Mouse (Mus musculus): ENCODE measurements around the gene Rps18. TPM values are rescaled to one million over a fixed set of nuclear protein-coding genes. Genes with fewer than 3 reads are reported as not detected.
"Not testable (repeated sequence)": the region's sequence is repeated elsewhere in the genome, so short reads cannot be mapped to it uniquely, and the experiment has no call there.

Rps18 gene
- total RNA-seq, 2 experiments from 2014 or later = 672 to 676 TPM

DNA sequence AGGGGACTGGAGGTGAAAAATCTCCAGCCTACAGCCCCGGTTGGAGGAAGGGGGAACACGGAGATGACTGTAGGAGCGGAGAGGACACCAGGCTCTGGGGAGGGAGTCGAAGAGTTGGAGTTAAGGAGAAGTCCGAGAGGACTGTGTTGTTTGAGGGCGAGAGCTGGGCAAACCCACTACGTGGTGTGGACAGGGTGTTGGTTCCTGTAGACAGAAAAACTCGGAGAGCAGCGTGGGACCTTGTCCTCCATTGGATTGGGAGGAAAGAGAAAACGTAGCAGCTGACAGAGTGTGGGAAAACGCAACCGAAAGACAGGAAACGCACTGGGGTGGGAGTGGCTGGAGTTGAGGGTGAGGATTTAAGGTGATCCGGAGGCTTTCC is 45.9 kb downstream of the Rps18 start:
- DNase-seq (ENCODE audit: low spot score in 2 of 2) = peak; percentile 46 to 55

DNA sequence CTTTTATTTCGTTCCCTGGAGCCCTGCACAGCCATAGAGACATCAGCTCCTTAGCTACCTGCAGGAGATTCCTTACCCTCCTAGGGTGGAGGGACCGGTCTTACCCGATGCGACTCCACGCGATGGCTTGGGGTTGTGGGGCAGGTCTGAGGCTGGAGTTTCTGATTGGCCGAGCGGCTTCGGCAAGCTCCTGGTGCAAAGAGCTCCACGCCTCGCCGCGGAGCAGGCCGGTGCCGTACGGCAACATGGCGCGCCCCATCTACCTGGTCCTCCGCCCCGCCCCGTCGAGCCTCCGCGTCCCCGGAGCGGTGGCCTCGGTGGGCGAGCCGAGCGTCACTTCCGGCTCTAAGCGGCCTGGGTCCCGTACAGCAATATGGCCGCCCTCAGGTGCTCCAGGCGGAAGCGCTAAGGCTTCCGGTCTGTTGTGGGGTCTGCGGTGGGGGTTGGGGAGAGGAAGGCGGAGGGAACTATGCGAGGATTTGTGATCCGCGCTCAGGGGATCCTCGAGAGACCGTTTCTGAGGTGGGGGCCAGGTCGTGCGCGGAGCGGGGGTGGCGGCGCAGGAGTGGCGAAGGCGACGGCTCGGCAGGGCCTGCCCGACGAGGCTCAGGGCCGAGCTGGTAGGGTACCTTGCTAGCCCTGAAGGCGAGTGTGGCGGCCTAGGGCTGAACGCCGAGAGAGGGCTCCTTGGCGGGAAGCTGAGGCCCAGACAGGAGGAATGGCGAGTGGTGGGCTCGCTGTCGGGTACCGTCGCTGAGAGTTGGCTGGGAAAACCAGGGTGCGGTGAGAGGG is 46.5 kb downstream of the Rps18 start, which contains the start of gene Daxx:
Daxx (plus strand) TSS at position 338 of the 792 bp plus-strand sequence.
- DNase-seq (ENCODE audit: low spot score in 2 of 2) = peak; percentile 97 to 99

GRCm38 (mm10) chr17:33908331-33909076 is 47.3 kb downstream of the Rps18 start:
- peak in 1 of 2 experiments; percentile 56 for DNase-seq (ENCODE audit: low spot score in 2 of 2)

- not testable (repeated sequence) for DNase-seq (ENCODE audit: low spot score in 2 of 2)
Observed at GRCm38 (mm10) chr17:33904835-33905234, 51.0 kb downstream of the Rps18 start, which contains the start of gene Platr17. Gene Platr17, plus strand, starts transcription at chr17:33905135.

DNA sequence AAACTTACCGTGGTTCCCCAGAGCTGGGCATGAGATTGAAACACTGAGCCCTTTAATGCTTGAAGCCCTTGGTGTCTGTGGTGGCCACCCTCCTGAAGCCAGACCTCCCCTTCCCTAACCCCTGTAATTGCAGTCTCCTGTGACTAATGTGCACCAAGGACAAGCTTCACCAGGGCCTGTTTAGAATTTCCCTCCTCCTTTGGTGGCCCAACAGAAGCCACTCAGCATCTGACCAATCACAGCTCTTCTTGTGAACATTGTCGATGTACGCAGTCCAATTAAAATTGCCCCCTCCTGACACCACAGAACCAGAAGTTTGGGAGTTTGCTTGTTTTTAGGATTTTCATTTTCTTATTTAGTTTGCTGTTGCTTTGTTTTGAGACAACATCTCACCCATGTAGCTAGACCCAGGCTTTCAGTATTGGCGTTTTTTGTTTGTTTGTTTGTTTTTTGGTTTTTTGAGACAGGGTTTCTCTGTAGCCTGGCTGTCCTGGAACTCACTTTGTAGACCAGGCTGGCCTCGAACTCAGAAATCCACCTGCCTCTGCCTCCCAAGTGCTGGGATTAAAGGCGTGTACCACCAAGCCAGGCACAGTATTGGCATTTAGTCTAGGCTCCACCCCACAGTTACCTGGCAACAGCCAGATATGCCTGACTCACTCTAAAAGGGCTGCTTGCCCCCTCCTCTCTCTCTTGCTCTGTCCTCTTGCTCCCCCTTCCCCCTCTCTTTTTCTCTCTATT is 51.7 kb downstream of the Rps18 start:
- not testable (repeated sequence) for DNase-seq (ENCODE audit: low spot score in 2 of 2)

- DNase-seq (ENCODE audit: low spot score in 2 of 2) = no peak
Observed at GRCm38 (mm10) chr17:33902491-33902890, 53.3 kb downstream of the Rps18 start.

- DNase-seq (ENCODE audit: low spot score in 2 of 2) = no peak
Observed at GRCm38 (mm10) chr17:33902079-33902478, 53.7 kb downstream of the Rps18 start.

Other genes with a start within 250 kb of the Rps18 start
- gene March2, start 237.3 kb downstream of the Rps18 start, total RNA-seq (2021) = 100 to 1,000 TPM; 122 to 124 TPM
- 100 to 1,000 TPM; 208 to 255 TPM for gene Rab11b, start 195.5 kb downstream of the Rps18 start, total RNA-seq (2021)
- 100 to 1,000 TPM in 1 of 2 experiments, 10 to 100 TPM in 1; 47.8 to 111 TPM for gene Angptl4, start 174.2 kb downstream of the Rps18 start, total RNA-seq (2021)
- 10 to 100 TPM; 66.2 to 93.4 TPM for gene Kank3, start 145.5 kb downstream of the Rps18 start, total RNA-seq (2021)
- 1,000 to 10,000 TPM; 1,292 to 1,451 TPM for gene Rps28, start 131.4 kb downstream of the Rps18 start, total RNA-seq (2021)
- gene Ndufa7, start 131.4 kb downstream of the Rps18 start, total RNA-seq (2021) = 100 to 1,000 TPM; 487 to 498 TPM
- 10 to 100 TPM; 24.0 to 39.7 TPM for gene Cd320, start 112.9 kb downstream of the Rps18 start, total RNA-seq (2021)
- not detected for gene Gm7029, start 82.2 kb downstream of the Rps18 start, total RNA-seq (2021)
- 1 to 10 TPM in 1 of 2 experiments, under 1 TPM in 1; 0.86 to 1.8 TPM for gene Kifc1, start 65.3 kb downstream of the Rps18 start, total RNA-seq (2021)
- not detected for gene Platr17, start 50.9 kb downstream of the Rps18 start, total RNA-seq (2021)
- 10 to 100 TPM; 25.5 to 29.7 TPM for gene Daxx, start 46.6 kb downstream of the Rps18 start, total RNA-seq (2021)
- gene Tapbp, start 40.1 kb downstream of the Rps18 start, total RNA-seq (2021) = 100 to 1,000 TPM; 179 to 234 TPM
- 10 to 100 TPM; 20.3 to 23.3 TPM for gene Zbtb22, start 40.1 kb downstream of the Rps18 start, total RNA-seq (2021)
- 10 to 100 TPM; 42.8 to 46.3 TPM for gene Rgl2, start 26.5 kb downstream of the Rps18 start, total RNA-seq (2021)
- gene Pfdn6, start 15.7 kb downstream of the Rps18 start, total RNA-seq (2021) = 10 to 100 TPM; 79.6 to 90.7 TPM
- gene Wdr46, start 15.3 kb downstream of the Rps18 start, total RNA-seq (2021) = 10 to 100 TPM; 29.2 to 35.7 TPM
- 1 to 10 TPM; 3.9 to 5.0 TPM for gene B3galt4, start 4.5 kb downstream of the Rps18 start, total RNA-seq (2021)
- 10 to 100 TPM; 51.1 to 53.5 TPM for gene Vps52, start 189 bp downstream of the Rps18 start, total RNA-seq (2021)
- gene H2-K1, start 44.3 kb upstream of the Rps18 start, total RNA-seq (2021) = 1,000 to 10,000 TPM in 1 of 2 experiments, 100 to 1,000 TPM in 1; 550 to 1,344 TPM
- 10 to 100 TPM; 43.9 to 45.5 TPM for gene Ring1, start 68.7 kb upstream of the Rps18 start, total RNA-seq (2021)
- 100 to 1,000 TPM; 246 to 274 TPM for gene H2-Ke6, start 72.1 kb upstream of the Rps18 start, total RNA-seq (2021)
- gene Slc39a7, start 75.7 kb upstream of the Rps18 start, total RNA-seq (2021) = 100 to 1,000 TPM; 131 to 156 TPM
- gene Rxrb, start 75.8 kb upstream of the Rps18 start, total RNA-seq (2021) = 10 to 100 TPM; 55.9 to 58.2 TPM
- gene Col11a2, start 83.4 kb upstream of the Rps18 start, total RNA-seq (2021) = 1 to 10 TPM; 1.4 to 1.9 TPM
- under 1 TPM; 0.36 to 0.54 TPM for gene H2-Oa, start 136.3 kb upstream of the Rps18 start, total RNA-seq (2021)
- gene H2-DMa, start 163.5 kb upstream of the Rps18 start, total RNA-seq (2021) = 10 to 100 TPM; 14.7 to 21.0 TPM
- 100 to 1,000 TPM; 199 to 244 TPM for gene Brd2, start 166.6 kb upstream of the Rps18 start, total RNA-seq (2021)
- gene H2-DMb2, start 187.3 kb upstream of the Rps18 start, total RNA-seq (2021) = 1 to 10 TPM; 2.0 to 3.8 TPM
- gene H2-DMb1, start 197.1 kb upstream of the Rps18 start, total RNA-seq (2021) = 10 to 100 TPM in 1 of 2 experiments, 1 to 10 TPM in 1; 8.5 to 13.3 TPM
- 10 to 100 TPM; 13.8 to 24.9 TPM for gene Tap1, start 231.6 kb upstream of the Rps18 start, total RNA-seq (2021)
- gene Psmb9, start 231.8 kb upstream of the Rps18 start, total RNA-seq (2021) = 10 to 100 TPM; 15.2 to 31.6 TPM
- gene Psmb8, start 241.7 kb upstream of the Rps18 start, total RNA-seq (2021) = 10 to 100 TPM; 36.2 to 74.2 TPM
- gene Tap2, start 247.5 kb upstream of the Rps18 start, total RNA-seq (2021) = 10 to 100 TPM; 51.6 to 60.9 TPM

All from adrenal gland, adult 18-20 months (tissue).